In genomic region chr19:60252021-60252420, GRCm38 (mm10) we compare ENCODE assay signal across 11 mouse cellular contexts. TPM values are rescaled to one million over a fixed set of nuclear protein-coding genes. Genes with fewer than 3 reads are reported as not detected.
DNase-seq lines count a peak whose midpoint lies in the region; ATAC-seq and TF ChIP-seq lines count a peak whose summit lies in the region.
"Had no signal": no experiment of that assay in that cellular context is flagged by ENCODE, and none has a peak within 500 bp of the region (broad histone marks: within the 10 kb centered on the region; RNA-seq: fewer than 3 reads in every experiment).

No protein-coding gene starts in this region.

- H3K27me3 ChIP-seq in lung, embryonic 14.5 days (ENCODE audit: insufficient read depth, low read length): no peaks in the 10 kb centered on the region
- H3K27me3 ChIP-seq in stomach, postnatal 0 days (ENCODE audit: control insufficient read depth, insufficient read depth, low read length): no peaks in the 10 kb centered on the region
- H3K27me3 ChIP-seq in forebrain, postnatal 0 days (ENCODE audit: insufficient read depth, low read length): no peaks in the 10 kb centered on the region
- H3K27me3 ChIP-seq: intestine, embryonic 15.5 days; neural tube, embryonic 13.5 days had no signal

- H3K36me3 ChIP-seq in lung, embryonic 14.5 days (ENCODE audit: insufficient read depth): no peaks in the 10 kb centered on the region
- H3K36me3 ChIP-seq in stomach, postnatal 0 days (ENCODE audit: control insufficient read depth, insufficient read depth, low read length): no peaks in the 10 kb centered on the region
- no peaks in the 10 kb centered on the region for H3K36me3 ChIP-seq in forebrain, postnatal 0 days (ENCODE audit: insufficient read depth)
- H3K36me3 ChIP-seq: intestine, embryonic 15.5 days; neural tube, embryonic 13.5 days had no signal

- no peak overlapping the region for H3K4me3 ChIP-seq in lung, embryonic 14.5 days (ENCODE audit: low read depth, low read length)
- H3K4me3 ChIP-seq in stomach, postnatal 0 days (ENCODE audit: low read depth, low read length): no peak overlapping the region
- H3K4me3 ChIP-seq in forebrain, postnatal 0 days (ENCODE audit: low read depth, low read length): no peak overlapping the region
- H3K4me3 ChIP-seq: intestine, embryonic 15.5 days; neural tube, embryonic 13.5 days had no signal

- H3K4me2 ChIP-seq in lung, embryonic 14.5 days: no peak overlapping the region
- no peak overlapping the region for H3K4me2 ChIP-seq in stomach, postnatal 0 days (replicated peaks; ENCODE audit: low read depth)
- H3K4me2 ChIP-seq in forebrain, postnatal 0 days (ENCODE audit: low read depth): no peak overlapping the region
- H3K4me2 ChIP-seq: intestine, embryonic 15.5 days; neural tube, embryonic 13.5 days had no signal

- no peak overlapping the region for H3K27ac ChIP-seq in lung, embryonic 14.5 days (ENCODE audit: low read depth)
- no peak overlapping the region for H3K27ac ChIP-seq in stomach, postnatal 0 days (replicated peaks)
- H3K27ac ChIP-seq in forebrain, postnatal 0 days (ENCODE audit: low read depth, low read length): no peak overlapping the region
- H3K27ac ChIP-seq: intestine, embryonic 15.5 days had no signal

- 0 out of 2 replicates have a peak, but pooled peaks have one; percentile 15 for TF ChIP-seq CTCF in lung, embryonic 14.5 days (IDR thresholded peaks at IDR 0.05; ENCODE audit: low read depth)
- peak; percentile 17; the same call in 1 of the 2 replicates for TF ChIP-seq CTCF in brain, embryonic 14.5 days (IDR thresholded peaks at IDR 0.05; ENCODE audit: borderline replicate concordance, extremely low read depth, insufficient read depth, insufficient read length)
- peak; percentile 45 for TF ChIP-seq CTCF in stomach, postnatal 0 days (IDR thresholded peaks at IDR 0.05; ENCODE audit: low read depth)
- TF ChIP-seq CTCF in forebrain, postnatal 0 days (IDR thresholded peaks at IDR 0.05; ENCODE audit: low read depth): no peak

- TF ChIP-seq POLR2A in brain, embryonic 14.5 days (IDR thresholded peaks at IDR 0.05; ENCODE audit: borderline replicate concordance, extremely low read depth, insufficient read depth, insufficient read length, poor library complexity, severe bottlenecking): no peak

- TF ChIP-seq EP300 in stomach, postnatal 0 days (optimal IDR thresholded peaks at IDR 0.05): no peak

- 30% methylated on average over 2 of the region's 2 CpGs for whole genome bisulfite sequencing in lung, embryonic 14.5 days
- 33% methylated on average over 2 of the region's 2 CpGs for WGBS in stomach, postnatal 0 days
- 46% methylated on average over 2 of the region's 2 CpGs for WGBS in forebrain, postnatal 0 days

- H3K9me3 ChIP-seq in lung, embryonic 14.5 days (ENCODE audit: low read depth, low read length): no peaks in the 10 kb centered on the region
- no peaks in the 10 kb centered on the region for H3K9me3 ChIP-seq in stomach, postnatal 0 days (ENCODE audit: control insufficient read depth, low read length)
- H3K9me3 ChIP-seq in forebrain, postnatal 0 days (ENCODE audit: low read length): no peaks in the 10 kb centered on the region
- H3K9me3 ChIP-seq: intestine, embryonic 15.5 days; neural tube, embryonic 13.5 days had no signal

- no peak for ATAC-seq in CD4-positive, CD25-positive, alpha-beta regulatory T cell, adult 4 months
- no peak for ATAC-seq in lung, embryonic 14.5 days (ENCODE audit: insufficient read depth)
- no peak for ATAC-seq in stomach, postnatal 0 days (ENCODE audit: low FRiP score, low TSS enrichment)
- ATAC-seq in forebrain, postnatal 0 days: no peak
- ATAC-seq: forebrain, embryonic 16.5 days; intestine, embryonic 15.5 days had no signal

- peak; percentile 45 for DNase-seq in CD4-positive, CD25-positive, alpha-beta regulatory T cell, adult 2 months (ENCODE audit: low read depth, low spot score)
- DNase-seq in lung, embryonic 14.5 days: peak; percentile 7
- DNase-seq in lung, adult 18-20 months: no peak
- DNase-seq in brain, embryonic 14.5 days (ENCODE audit: low read depth): no peak
- DNase-seq in stomach, postnatal 0 days (ENCODE audit: low spot score): no peak
- no peak for DNase-seq in forebrain, postnatal 0 days
- no peak for DNase-seq in urinary bladder, postnatal 10 days (ENCODE audit: low spot score)

- H3K9ac ChIP-seq in lung, embryonic 14.5 days: no peak overlapping the region
- H3K9ac ChIP-seq in stomach, postnatal 0 days (ENCODE audit: low read length): no peak overlapping the region
- H3K9ac ChIP-seq in forebrain, postnatal 0 days: no peak overlapping the region
- H3K9ac ChIP-seq: intestine, embryonic 15.5 days; neural tube, embryonic 13.5 days had no signal

- H3K4me1 ChIP-seq in lung, embryonic 14.5 days (ENCODE audit: insufficient read depth): no peaks in the 10 kb centered on the region
- H3K4me1 ChIP-seq in stomach, postnatal 0 days (replicated peaks; ENCODE audit: control insufficient read depth, insufficient read depth): no peaks in the 10 kb centered on the region
- H3K4me1 ChIP-seq in forebrain, postnatal 0 days (ENCODE audit: insufficient read depth): no peaks in the 10 kb centered on the region
- H3K4me1 ChIP-seq: intestine, embryonic 15.5 days had no signal

RNA-seq across cellular contexts. Expression of gene Fam204a, which starts 25.5 kb away (rescaled TPM):
- 10 to 100 TPM; 54.3 to 55.6 TPM for polyA plus RNA-seq in CD4-positive, CD25-positive, alpha-beta regulatory T cell, adult 4 months (2017; shearing (Covaris generic))
- polyA plus RNA-seq in lung, embryonic 14.5 days (2014; fragmentation: Nextera tagmentation; extraction: Ambion mirVana): 48.6 and 58.3 TPM in 2 replicates
- 24.6 and 31.6 TPM in 2 replicates for polyA plus RNA-seq in brain, embryonic 14.5 days (2012; rRNA removed)
- polyA plus RNA-seq in stomach, postnatal 0 days (2015; fragmentation: Nextera tagmentation; extraction: Ambion mirVana): 36.1 and 39.1 TPM in 2 replicates
- 47.5 and 57.4 TPM in 2 replicates for total RNA-seq in forebrain, postnatal 0 days (2014; rRNA removed)
- 66.5 and 74.4 TPM in 2 replicates for polyA plus RNA-seq in forebrain, postnatal 0 days (2015; fragmentation: Nextera tagmentation; extraction: Ambion mirVana)

Comparison
In these comparisons a context has a peak if more than half of its experiments do, and no peak if none do; other contexts are left out.
1. DNase-seq: peak in CD4-positive, CD25-positive, alpha-beta regulatory T cell, adult 2 months (single experiment) and lung, embryonic 14.5 days (single experiment); none in lung, adult 18-20 months (0 of 2), brain, embryonic 14.5 days (single experiment), stomach, postnatal 0 days (single experiment), forebrain, postnatal 0 days (single experiment) and urinary bladder, postnatal 10 days (single experiment).